Mouse (Mus musculus): ENCODE measurements around the gene Mpdz. TPM values are rescaled to one million over a fixed set of nuclear protein-coding genes. Genes with fewer than 3 reads are reported as not detected.

Mpdz gene
- total and polyA plus RNA-seq, 2 experiments from 2014 or later, result 9.2 to 38.4 TPM

- Histone ChIP-seq H3K36me3 (replicated peaks; ENCODE audit: control insufficient read depth, insufficient read depth, low read length) (peaks cover 36% of the 10 kb centered on the region), H3K27ac (ENCODE audit: low read depth) (no peak overlapping the region), H3K27me3 (ENCODE audit: control insufficient read depth, insufficient read depth, low read length) (no peaks in the 10 kb centered on the region), H3K9me3 (replicated peaks; ENCODE audit: control insufficient read depth, low read length) (no peaks in the 10 kb centered on the region), H3K4me3 (ENCODE audit: low read depth, low read length) (no peak overlapping the region), H3K9ac (replicated peaks; ENCODE audit: low read depth, low read length) (no peak overlapping the region), H3K4me2 (ENCODE audit: low read depth, low read length) (no peak overlapping the region), H3K4me1 (ENCODE audit: control insufficient read depth, insufficient read depth) (no peaks in the 10 kb centered on the region)
- DNase-seq (ENCODE audit: low spot score), result no peak
- 50% methylated on average over 3 of the region's 3 CpGs for WGBS
- TF ChIP-seq CTCF (IDR thresholded peaks at IDR 0.05; ENCODE audit: low read depth), result no peak
- no peak for TF ChIP-seq EP300 (IDR thresholded peaks at IDR 0.05; ENCODE audit: low read depth)
- ATAC-seq (ENCODE audit: insufficient read depth, low read depth), result no peak
These were observed 97.5 kb downstream of the Mpdz start for GRCm38 (mm10) chr4:81345141-81345540.

- DNase-seq (ENCODE audit: low spot score), result no peak
- H3K4me3 ChIP-seq (ENCODE audit: low read depth, low read length), result no peak overlapping the region
- 84% methylated on average over 2 of the region's 2 CpGs for WGBS
- H3K9ac ChIP-seq (replicated peaks; ENCODE audit: low read depth, low read length), result no peak overlapping the region
- peaks cover 13% of the 10 kb centered on the region for H3K36me3 ChIP-seq (replicated peaks; ENCODE audit: control insufficient read depth, insufficient read depth, low read length)
- TF ChIP-seq EP300 (IDR thresholded peaks at IDR 0.05; ENCODE audit: low read depth) (no peak), CTCF (IDR thresholded peaks at IDR 0.05; ENCODE audit: low read depth) (no peak)
- H3K9me3 ChIP-seq (replicated peaks; ENCODE audit: control insufficient read depth, low read length), result no peaks in the 10 kb centered on the region
- H3K27me3 ChIP-seq (ENCODE audit: control insufficient read depth, insufficient read depth, low read length), result no peaks in the 10 kb centered on the region
- no peaks in the 10 kb centered on the region for H3K4me1 ChIP-seq (ENCODE audit: control insufficient read depth, insufficient read depth)
- ATAC-seq (ENCODE audit: insufficient read depth, low read depth), result no peak
- H3K4me2 ChIP-seq (ENCODE audit: low read depth, low read length), result no peak overlapping the region
- no peak overlapping the region for H3K27ac ChIP-seq (ENCODE audit: low read depth)
These were observed 109.0 kb downstream of the Mpdz start for GRCm38 (mm10) chr4:81333628-81333991.

GRCm38 (mm10) chr4:81332901-81333627 lies 109.6 kb downstream of the Mpdz start:
- H3K27me3 ChIP-seq (ENCODE audit: control insufficient read depth, insufficient read depth, low read length), result no peaks in the 10 kb centered on the region
- WGBS, result 81% methylated on average over 11 of the region's 11 CpGs
- H3K4me3 ChIP-seq (ENCODE audit: low read depth, low read length), result no peak overlapping the region
- no peak overlapping the region for H3K27ac ChIP-seq (ENCODE audit: low read depth)
- peaks cover 13% of the 10 kb centered on the region for H3K36me3 ChIP-seq (replicated peaks; ENCODE audit: control insufficient read depth, insufficient read depth, low read length)
- H3K4me1 ChIP-seq (ENCODE audit: control insufficient read depth, insufficient read depth), result no peaks in the 10 kb centered on the region
- TF ChIP-seq EP300 (IDR thresholded peaks at IDR 0.05; ENCODE audit: low read depth) (no peak), CTCF (IDR thresholded peaks at IDR 0.05; ENCODE audit: low read depth) (no peak)
- H3K9me3 ChIP-seq (replicated peaks; ENCODE audit: control insufficient read depth, low read length), result no peaks in the 10 kb centered on the region
- H3K4me2 ChIP-seq (ENCODE audit: low read depth, low read length), result no peak overlapping the region
- no peak overlapping the region for H3K9ac ChIP-seq (replicated peaks; ENCODE audit: low read depth, low read length)
- DNase-seq (ENCODE audit: low spot score), result no peak
- ATAC-seq (ENCODE audit: insufficient read depth, low read depth), result no peak

- ATAC-seq (ENCODE audit: insufficient read depth, low read depth), result no peak
These were observed 110.2 kb downstream of the Mpdz start for GRCm38 (mm10) chr4:81332439-81332841.

GRCm38 (mm10) chr4:81327694-81328093 lies 114.9 kb downstream of the Mpdz start:
- Histone ChIP-seq H3K9ac (replicated peaks; ENCODE audit: low read depth, low read length) (no peak overlapping the region), H3K27ac (ENCODE audit: low read depth) (no peak overlapping the region), H3K4me2 (ENCODE audit: low read depth, low read length) (no peak overlapping the region), H3K36me3 (replicated peaks; ENCODE audit: control insufficient read depth, insufficient read depth, low read length) (peaks cover 18% of the 10 kb centered on the region; the same call in 1 of the 2 replicates), H3K4me3 (ENCODE audit: low read depth, low read length) (no peak overlapping the region), H3K9me3 (replicated peaks; ENCODE audit: control insufficient read depth, low read length) (no peaks in the 10 kb centered on the region), H3K4me1 (ENCODE audit: control insufficient read depth, insufficient read depth) (no peaks in the 10 kb centered on the region), H3K27me3 (ENCODE audit: control insufficient read depth, insufficient read depth, low read length) (no peaks in the 10 kb centered on the region)
- no peak for DNase-seq (ENCODE audit: low spot score)
- WGBS, result 93% methylated on average over 2 of the region's 2 CpGs
- TF ChIP-seq EP300 (IDR thresholded peaks at IDR 0.05; ENCODE audit: low read depth) (no peak), CTCF (IDR thresholded peaks at IDR 0.05; ENCODE audit: low read depth) (no peak)
- ATAC-seq (ENCODE audit: insufficient read depth, low read depth), result no peak

More at GRCm38 (mm10) chr4:81332439-81332841, 110.2 kb downstream of the Mpdz start:
- Histone ChIP-seq H3K27me3 (ENCODE audit: control insufficient read depth, insufficient read depth, low read length) (no peaks in the 10 kb centered on the region), H3K4me1 (ENCODE audit: control insufficient read depth, insufficient read depth) (no peaks in the 10 kb centered on the region), H3K4me2 (ENCODE audit: low read depth, low read length) (no peak overlapping the region), H3K9ac (replicated peaks; ENCODE audit: low read depth, low read length) (no peak overlapping the region), H3K4me3 (ENCODE audit: low read depth, low read length) (no peak overlapping the region), H3K27ac (ENCODE audit: low read depth) (no peak overlapping the region), H3K36me3 (replicated peaks; ENCODE audit: control insufficient read depth, insufficient read depth, low read length) (peaks cover 13% of the 10 kb centered on the region), H3K9me3 (replicated peaks; ENCODE audit: control insufficient read depth, low read length) (no peaks in the 10 kb centered on the region)
- no peak for DNase-seq (ENCODE audit: low spot score)
- WGBS, result 81% methylated on average over 6 of the region's 6 CpGs
- TF ChIP-seq CTCF (IDR thresholded peaks at IDR 0.05; ENCODE audit: low read depth), result no peak
- no peak for TF ChIP-seq EP300 (IDR thresholded peaks at IDR 0.05; ENCODE audit: low read depth)

- Histone ChIP-seq H3K9me3 (replicated peaks; ENCODE audit: control insufficient read depth, low read length) (no peaks in the 10 kb centered on the region), H3K9ac (replicated peaks; ENCODE audit: low read depth, low read length) (no peak overlapping the region), H3K27me3 (ENCODE audit: control insufficient read depth, insufficient read depth, low read length) (no peaks in the 10 kb centered on the region), H3K36me3 (replicated peaks; ENCODE audit: control insufficient read depth, insufficient read depth, low read length) (peaks cover 32% of the 10 kb centered on the region; the same call in 1 of the 2 replicates), H3K4me1 (ENCODE audit: control insufficient read depth, insufficient read depth) (no peaks in the 10 kb centered on the region), H3K27ac (ENCODE audit: low read depth) (no peak overlapping the region), H3K4me2 (ENCODE audit: low read depth, low read length) (no peak overlapping the region), H3K4me3 (ENCODE audit: low read depth, low read length) (no peak overlapping the region)
- DNase-seq (ENCODE audit: low spot score) (no peak), ATAC-seq (ENCODE audit: insufficient read depth, low read depth) (no peak)
- no peak for TF ChIP-seq EP300 (IDR thresholded peaks at IDR 0.05; ENCODE audit: low read depth)
- no peak for TF ChIP-seq CTCF (IDR thresholded peaks at IDR 0.05; ENCODE audit: low read depth)
- WGBS, result 92% methylated on average over 4 of the region's 4 CpGs
These were observed 118.8 kb downstream of the Mpdz start for GRCm38 (mm10) chr4:81323853-81324252.

Measured in heart, postnatal 0 days (tissue).